Mouse (Mus musculus) neural tube, embryonic 11.5 days (tissue): ENCODE measurements around the gene Psmb5. TPM values are rescaled to one million over a fixed set of nuclear protein-coding genes. Genes with fewer than 3 reads are reported as not detected.

ENCODE experiments used
- ATAC-seq: fragments of 200-750 bp; cut with Nextera tagmentation; 2 replicates; pipeline ENCODE4 v1.8.0; 2017; ENCODE audit warnings: moderate number of reproducible peaks, mild to moderate bottlenecking, moderate TSS enrichment, moderate library complexity; ENCODE audit not compliant: insufficient read depth, low FRiP score, low TSS enrichment
- DNase-seq: peaks from one replicate; pipeline ENCODE4 v3.0.0-alpha.2; 2015; ENCODE audit warnings: low spot score
- H3K27ac ChIP-seq: fragments of 300-500 bp; sonication (generic); 2 replicates; pipeline ENCODE4 v1.5.1; 2014; ENCODE audit warnings: low read depth, mild to moderate bottlenecking, low read length
- H3K27me3 ChIP-seq: fragments of 300-500 bp; sonication (generic); 2 replicates; pipeline ENCODE4 v1.6.1; 2014; ENCODE audit warnings: mild to moderate bottlenecking, low read length, mixed read lengths; ENCODE audit not compliant: control insufficient read depth, insufficient read depth
- H3K36me3 ChIP-seq: fragments of 300-500 bp; sonication (generic); 2 replicates; pipeline ENCODE4 v1.6.1; 2014; ENCODE audit warnings: mild to moderate bottlenecking, low read length, moderate library complexity, mixed read lengths; ENCODE audit not compliant: control insufficient read depth, insufficient read depth
- H3K4me1 ChIP-seq: fragments of 300-500 bp; sonication (generic); 2 replicates; pipeline ENCODE4 v1.6.1; 2014; ENCODE audit warnings: low read length, mixed read lengths; ENCODE audit not compliant: control insufficient read depth, insufficient read depth
- H3K4me2 ChIP-seq: fragments of 300-500 bp; sonication (generic); 2 replicates; pipeline ENCODE4 v1.6.1; 2014; ENCODE audit warnings: low read depth, mild to moderate bottlenecking, moderate library complexity
- H3K4me3 ChIP-seq: fragments of 300-500 bp; sonication (generic); 2 replicates; pipeline ENCODE4 v1.5.1; 2014; ENCODE audit warnings: low read depth, low read length
- H3K9ac ChIP-seq: fragments of 300-500 bp; sonication (generic); 2 replicates; pipeline ENCODE4 v1.6.1; 2014; ENCODE audit warnings: mild to moderate bottlenecking, low read length
- H3K9me3 ChIP-seq: fragments of 300-500 bp; sonication (generic); 2 replicates; pipeline ENCODE4 v1.6.1; 2016; ENCODE audit warnings: low read length; ENCODE audit not compliant: control insufficient read depth
- WGBS: fragments of 180-500 bp; shearing (Covaris S2); extraction: QIAGEN DNeasy Blood & Tissue Kit; methylation state at CpG from one replicate; pipeline ENCODE4 v1.1.7; 2014; 5-methylcytosine and 5-hydroxymethylcytosine counted together
- polyA plus RNA-seq: library from polyadenylated mRNA; unstranded; fragments of >200 nt; fragmentation: Nextera tagmentation; extraction: Ambion mirVana; gene quantifications from 2 replicates; pipeline ENCODE4 v1.2.1, GENCODE M21; 2014

Psmb5 gene
- polyA plus RNA-seq, 1 experiment from 2014 or later = 470 TPM

DNA sequence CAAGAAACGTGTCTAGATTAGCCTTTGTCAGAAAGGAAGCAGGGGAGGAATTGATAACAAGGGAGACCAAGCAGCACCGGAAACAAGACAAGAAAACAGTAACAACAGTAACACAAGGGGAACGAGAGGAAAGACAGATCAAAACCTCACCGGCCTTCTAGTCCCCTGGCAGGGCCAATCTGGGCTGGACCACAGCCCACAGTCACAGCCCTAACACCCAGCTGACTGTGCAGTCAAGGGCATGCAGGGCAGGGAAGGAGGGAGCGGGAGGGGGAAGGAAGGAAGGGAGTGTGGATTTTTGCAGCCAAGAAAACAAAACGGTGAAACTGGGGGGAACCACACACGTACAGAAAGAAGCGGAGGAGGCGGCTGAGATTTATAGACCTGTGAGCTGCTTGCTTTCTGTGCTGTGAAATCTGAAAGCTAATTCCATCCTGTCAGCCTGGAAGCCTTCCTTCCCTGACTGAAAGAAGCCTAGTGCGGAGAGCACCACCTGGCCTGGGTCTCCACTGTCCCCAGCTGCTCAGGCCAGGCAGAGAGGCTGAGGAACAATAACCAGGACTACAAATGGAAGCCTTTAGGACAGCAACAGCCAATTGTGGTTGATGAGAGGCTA lies 25.4 kb downstream of the Psmb5 start:
- Histone ChIP-seq H3K4me1 (no peaks in the 10 kb centered on the region), H3K36me3 (no peaks in the 10 kb centered on the region), H3K4me2 (no peak overlapping the region), H3K9ac (no peak overlapping the region), H3K27me3 (no peaks in the 10 kb centered on the region), H3K9me3 (no peaks in the 10 kb centered on the region), H3K4me3 (no peak overlapping the region), H3K27ac (no peak overlapping the region)
- WGBS = 62% methylated on average over 10 of the region's 10 CpGs
- DNase-seq (no peak), ATAC-seq (0 out of 2 replicates have a peak, but pooled peaks have one; percentile 45)

DNA sequence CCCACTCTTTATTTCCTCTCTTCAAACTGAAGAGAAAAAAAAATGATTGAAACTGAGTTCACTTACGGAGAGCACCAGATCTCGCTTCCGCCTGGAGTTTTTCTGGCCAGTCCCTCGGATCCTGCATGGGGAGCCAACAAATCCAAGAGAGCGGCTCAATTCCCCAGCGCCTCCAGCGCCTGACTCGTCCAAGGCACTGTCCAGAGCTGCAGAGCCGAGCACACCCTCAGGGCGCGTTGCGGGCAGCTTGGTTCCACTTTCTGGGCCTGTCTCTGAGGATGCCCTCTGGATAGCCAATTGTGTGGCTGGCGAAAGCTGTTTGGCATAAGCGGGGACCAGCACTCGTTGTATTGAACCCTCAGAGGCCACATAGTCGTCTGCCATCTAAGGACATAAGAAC lies 26.8 kb downstream of the Psmb5 start:
- ATAC-seq = no peak
- WGBS = 93% methylated on average over 16 of the region's 16 CpGs
- H3K9ac ChIP-seq = no peak overlapping the region

DNA sequence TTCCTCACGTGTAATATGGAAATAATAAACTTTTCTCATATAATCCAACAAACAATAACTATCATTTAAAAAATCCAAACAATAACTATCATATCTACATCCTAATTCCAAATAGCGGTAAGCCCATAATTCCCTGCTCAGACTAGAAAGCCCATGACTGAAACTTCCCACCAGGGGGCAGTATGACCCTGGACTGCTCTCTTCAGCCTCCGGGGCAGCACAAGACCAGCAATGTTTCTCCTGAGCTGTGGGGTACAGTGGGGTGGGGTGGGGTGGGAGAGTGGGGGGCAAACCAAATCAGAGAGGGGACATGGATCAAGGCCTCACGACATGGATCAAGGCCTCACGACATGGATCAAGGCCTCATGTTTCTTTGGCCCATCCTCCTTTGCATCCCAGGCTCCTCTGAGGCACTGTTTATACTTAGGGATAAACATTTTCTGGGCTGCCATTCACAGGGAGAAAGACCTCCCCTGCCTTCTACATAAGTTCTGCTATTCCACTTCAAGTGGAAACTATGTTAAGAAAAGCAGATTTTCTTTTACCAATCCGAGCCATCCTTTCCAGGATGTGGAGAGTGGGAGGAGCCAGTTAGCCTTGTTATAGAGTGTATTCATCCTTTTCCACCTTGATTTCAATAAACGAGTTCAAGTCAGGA lies 34.0 kb downstream of the Psmb5 start:
- DNase-seq (peak; percentile 61), ATAC-seq (no peak)
- Histone ChIP-seq H3K4me1 (no peaks in the 10 kb centered on the region), H3K27me3 (no peaks in the 10 kb centered on the region), H3K4me3 (no peak overlapping the region), H3K36me3 (no peaks in the 10 kb centered on the region; the same call in 1 of the 2 replicates), H3K9me3 (no peaks in the 10 kb centered on the region), H3K4me2 (no peak overlapping the region), H3K27ac (no peak overlapping the region), H3K9ac (no peak overlapping the region)
- WGBS = 44% methylated on average over 7 of the region's 7 CpGs

More for the DNA sequence above, 26.8 kb downstream of the Psmb5 start:
- Histone ChIP-seq H3K27me3 (no peaks in the 10 kb centered on the region), H3K4me1 (no peaks in the 10 kb centered on the region), H3K9me3 (no peaks in the 10 kb centered on the region), H3K4me2 (no peak overlapping the region), H3K36me3 (no peaks in the 10 kb centered on the region), H3K27ac (no peak overlapping the region), H3K4me3 (no peak overlapping the region)
- DNase-seq = no peak

DNA sequence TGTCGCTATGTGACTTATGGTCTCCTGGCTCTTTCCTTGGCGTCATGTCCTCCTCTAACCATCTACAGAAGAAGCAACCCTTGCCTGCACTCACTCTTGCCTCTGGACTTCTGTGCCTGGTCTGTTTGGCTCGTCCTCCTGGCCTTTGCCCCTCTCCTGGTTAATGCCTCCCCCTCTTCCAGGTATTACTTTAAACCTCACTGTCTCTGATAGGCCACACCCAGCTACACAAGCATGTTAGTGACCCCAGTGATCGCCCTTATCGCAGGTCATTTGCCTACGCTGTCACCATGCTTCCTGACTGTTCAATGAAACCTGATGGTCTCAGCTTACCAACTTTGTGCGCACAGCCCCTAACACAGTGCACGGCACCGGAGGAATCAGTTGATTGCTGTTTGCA lies 35.3 kb downstream of the Psmb5 start:
- Histone ChIP-seq H3K4me3 (no peak overlapping the region), H3K36me3 (no peaks in the 10 kb centered on the region; the same call in 1 of the 2 replicates), H3K4me2 (no peak overlapping the region), H3K9me3 (no peaks in the 10 kb centered on the region), H3K27me3 (no peaks in the 10 kb centered on the region), H3K9ac (no peak overlapping the region), H3K27ac (no peak overlapping the region), H3K4me1 (no peaks in the 10 kb centered on the region; the same call in 1 of the 2 replicates)
- 89% methylated on average over 9 of the region's 9 CpGs for whole genome bisulfite sequencing
- no peak for ATAC-seq
- no peak for DNase-seq

DNA sequence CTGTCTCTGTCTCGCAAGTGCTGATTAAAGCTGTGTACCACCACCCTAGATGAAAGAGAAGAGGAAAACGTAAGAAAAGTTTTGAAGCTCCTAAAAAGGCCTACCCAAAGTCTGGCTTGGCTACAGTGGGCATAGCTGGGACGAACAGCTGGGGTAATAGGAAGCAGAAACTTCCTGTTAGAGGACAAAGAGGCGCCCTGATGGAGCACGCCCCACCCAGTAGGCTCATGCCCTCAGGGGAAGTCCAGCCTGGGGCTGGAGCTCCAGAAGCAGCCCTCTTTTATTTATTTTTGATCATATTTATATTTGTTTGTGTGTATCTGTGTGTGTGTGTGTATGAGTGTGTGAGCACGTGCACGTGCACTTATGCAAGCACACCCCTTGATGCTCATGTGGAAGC lies 38.2 kb downstream of the Psmb5 start:
- WGBS = 87% methylated on average over 7 of the region's 7 CpGs
- peaks cover 3% of the 10 kb centered on the region for H3K4me1 ChIP-seq
- no peaks in the 10 kb centered on the region for H3K27me3 ChIP-seq
- no peak overlapping the region for H3K9ac ChIP-seq
- no peaks in the 10 kb centered on the region for H3K9me3 ChIP-seq
- no peak overlapping the region for H3K27ac ChIP-seq
- DNase-seq = no peak
- no peak for ATAC-seq
- no peaks in the 10 kb centered on the region; the same call in 1 of the 2 replicates for H3K36me3 ChIP-seq
- H3K4me2 ChIP-seq = no peak overlapping the region
- no peak overlapping the region for H3K4me3 ChIP-seq

DNA sequence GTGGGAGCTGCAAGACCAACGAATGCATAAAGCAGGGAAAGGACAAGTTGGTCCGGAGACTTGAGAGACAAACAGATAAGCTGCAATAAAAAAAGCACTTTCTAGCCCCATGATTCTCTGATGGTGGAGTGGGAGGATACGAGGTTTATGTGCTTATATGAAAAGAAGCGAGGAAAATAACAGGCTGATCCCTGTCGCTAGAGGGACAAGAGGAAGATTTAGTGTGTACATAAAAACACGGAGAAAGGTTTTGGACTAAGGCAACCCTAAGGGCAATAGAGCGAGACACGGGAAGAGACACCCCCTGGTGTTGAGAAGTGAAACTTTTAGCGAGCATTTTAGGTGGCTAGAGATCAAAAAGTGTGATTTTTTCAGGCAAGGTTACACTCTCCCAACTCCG lies 39.8 kb downstream of the Psmb5 start:
- no peak for ATAC-seq

GRCm38 (mm10) chr14:54577089-54577982 lies 40.5 kb downstream of the Psmb5 start, which contains the start of gene Ajuba:
Gene Ajuba (minus strand): TSS chr14:54577558.
- WGBS = under 1% methylated on average over 66 of the region's 66 CpGs
- no peaks in the 10 kb centered on the region for H3K36me3 ChIP-seq

More for the DNA sequence above, 39.8 kb downstream of the Psmb5 start:
- Histone ChIP-seq H3K27me3 (no peaks in the 10 kb centered on the region), H3K9ac (peak overlapping the region; percentile 89), H3K4me2 (peak overlapping the region; percentile 66), H3K27ac (peak overlapping the region; percentile 67), H3K4me3 (peak overlapping the region; percentile 79), H3K9me3 (no peaks in the 10 kb centered on the region), H3K4me1 (peaks cover 17% of the 10 kb centered on the region), H3K36me3 (no peaks in the 10 kb centered on the region)
- WGBS = under 1% methylated on average over 10 of the region's 10 CpGs
- no peak for DNase-seq

DNA sequence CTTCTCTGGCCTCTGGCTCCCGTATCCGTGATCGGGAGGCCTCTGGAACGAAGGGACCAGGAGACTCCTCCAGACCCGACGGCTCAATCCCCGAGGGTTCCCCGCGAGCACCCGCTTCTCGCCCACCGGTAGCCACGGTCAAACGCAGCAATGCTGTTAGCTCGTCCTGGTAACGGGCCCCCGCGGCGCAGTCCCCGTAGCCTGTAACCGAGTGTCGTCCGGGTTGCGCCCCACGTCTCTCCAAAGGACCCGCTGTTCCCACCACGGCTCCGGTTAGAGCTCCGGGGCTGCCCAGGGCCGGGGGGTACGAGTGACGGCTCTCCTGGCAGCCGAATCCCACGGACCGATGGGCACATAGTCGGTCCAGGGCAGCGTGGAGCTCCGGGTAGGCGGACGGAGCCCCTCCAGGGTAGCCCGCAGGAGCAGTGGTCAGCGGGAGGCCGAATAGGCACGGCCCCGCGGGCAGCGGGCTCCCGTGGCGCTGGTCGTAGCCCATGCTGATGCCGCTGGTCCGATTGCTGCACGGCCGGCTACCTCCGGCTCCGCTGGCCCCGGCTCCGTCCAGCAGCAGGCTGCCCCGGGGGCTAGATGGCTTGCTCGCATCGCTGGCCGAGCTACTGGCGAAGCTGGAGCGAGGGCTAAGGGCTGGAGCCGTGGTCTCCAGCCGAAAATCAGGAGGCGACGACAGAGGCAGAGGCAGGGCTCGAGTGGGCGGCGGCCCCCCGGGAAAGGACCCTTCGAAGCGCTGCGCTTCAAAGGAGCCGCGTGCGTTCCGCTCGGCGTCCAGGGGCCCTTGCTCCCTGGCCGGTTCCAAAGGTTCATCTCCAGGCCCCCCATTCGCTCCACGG lies 41.4 kb downstream of the Psmb5 start:
- under 1% methylated on average over 75 of the region's 84 CpGs for WGBS
- Histone ChIP-seq H3K4me1 (peaks cover 25% of the 10 kb centered on the region), H3K36me3 (peaks cover 2% of the 10 kb centered on the region; the same call in 1 of the 2 replicates), H3K27me3 (no peaks in the 10 kb centered on the region), H3K27ac (peak overlapping the region; percentile 67), H3K4me3 (peak overlapping the region; percentile 79), H3K9me3 (no peaks in the 10 kb centered on the region), H3K4me2 (peak overlapping the region; percentile 66), H3K9ac (peak overlapping the region; percentile 89)
- ATAC-seq (no peak), DNase-seq (peak; percentile 56)

More at GRCm38 (mm10) chr14:54577089-54577982, 40.5 kb downstream of the Psmb5 start, which contains the start of gene Ajuba:
- H3K27me3 ChIP-seq = no peaks in the 10 kb centered on the region
- peak within 1 kb of the TSS; percentile 67 for H3K27ac ChIP-seq
- DNase-seq (peak; percentile 94), ATAC-seq (peak; percentile 40)
- H3K4me3 ChIP-seq = peak within 1 kb of the TSS; percentile 79
- peaks cover 24% of the 10 kb centered on the region for H3K4me1 ChIP-seq
- H3K4me2 ChIP-seq = peak within 1 kb of the TSS; percentile 66
- H3K9ac ChIP-seq = peak within 1 kb of the TSS; percentile 89
- H3K9me3 ChIP-seq = no peaks in the 10 kb centered on the region
